Mouse (Mus musculus): ENCODE measurements around the gene Ntrk1.

DNA sequence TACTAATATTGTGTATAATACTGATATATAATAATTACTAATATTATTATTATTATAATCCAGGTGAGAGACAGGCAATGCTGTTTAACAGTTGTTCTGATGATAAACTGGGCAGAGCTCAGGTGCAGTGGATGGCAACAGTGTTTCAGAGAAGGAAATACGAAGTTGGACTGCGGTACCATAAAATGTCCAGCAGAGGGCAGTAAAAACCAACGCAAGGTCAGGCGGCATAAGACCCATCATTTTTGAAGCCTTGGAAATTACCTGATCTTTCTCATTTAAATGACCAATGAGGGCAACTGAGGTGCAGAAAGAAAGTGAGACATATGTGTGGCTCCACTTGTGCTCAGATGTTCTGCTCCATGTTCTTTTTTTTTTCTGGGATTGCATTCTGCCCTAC lies 24.7 kb downstream of the Ntrk1 start:
- peak; percentile 34 for TF ChIP-seq ZC3H11A (IDR thresholded peaks at IDR 0.05; ENCODE audit: low read depth, low read length)
- no peak for TF ChIP-seq MAX (IDR thresholded peaks at IDR 0.05; ENCODE audit: low read length)
- peak; percentile 19; the same call in 1 of the 2 replicates for TF ChIP-seq ELF1 (IDR thresholded peaks at IDR 0.05; ENCODE audit: low read depth, low read length)
